Mouse (Mus musculus): ENCODE measurements around the gene Wrnip1.
"Not testable (repeated sequence)": the region's sequence is repeated elsewhere in the genome, so short reads cannot be mapped to it uniquely, and the experiment has no call there.

DNA sequence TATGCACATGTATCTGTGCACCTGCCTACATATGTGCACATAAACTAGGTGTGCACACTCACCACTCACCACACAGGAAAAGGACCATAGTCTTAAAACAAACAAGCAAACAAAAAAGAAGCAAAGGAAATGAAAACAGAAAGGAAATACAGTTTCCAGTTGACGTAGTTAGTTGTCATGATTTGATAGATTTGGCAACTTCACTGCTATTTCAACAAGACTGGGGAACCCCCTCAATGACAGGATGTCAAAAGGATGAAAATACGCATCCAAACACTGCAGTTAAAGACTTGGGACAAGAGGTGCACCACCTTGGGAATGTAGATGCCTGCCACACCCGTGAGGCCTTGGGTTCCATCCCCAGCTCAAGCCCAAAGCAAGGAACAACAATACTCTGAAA is 62.7 kb downstream of the Wrnip1 start:
- TF ChIP-seq CTCF (IDR thresholded peaks at IDR 0.05; ENCODE audit: insufficient read depth, low read length); POLR2A (IDR thresholded peaks at IDR 0.05; ENCODE audit: borderline replicate concordance, extremely low read depth, low read depth, low read length): not testable (repeated sequence)
